Mouse (Mus musculus) kidney, adult 8-10 months (tissue): ENCODE results near the gene Bard1.

Source experiments
- DNase-seq, 2 experiments: peaks; one replicate each; pipeline ENCODE4 v3.0.0; 2022

The Bard1 gene

GRCm38 (mm10) chr1:71102344-71103173 is at the start of gene Bard1:
TSS of gene Bard1 (minus strand) at chr1:71103146.
- DNase-seq: peak; percentile 97

GRCm38 (mm10) chr1:71127171-71127570 is 24.2 kb upstream of the Bard1 start:
- no peak for DNase-seq

GRCm38 (mm10) chr1:71118511-71118910 is 15.6 kb upstream of the Bard1 start:
- DNase-seq: no peak

- DNase-seq: no peak
Observed at GRCm38 (mm10) chr1:71117253-71117652, 14.3 kb upstream of the Bard1 start.

- no peak for DNase-seq
Observed at GRCm38 (mm10) chr1:71115781-71116180, 12.8 kb upstream of the Bard1 start.

GRCm38 (mm10) chr1:71109858-71110257 is 6.9 kb upstream of the Bard1 start:
- DNase-seq: no peak

GRCm38 (mm10) chr1:71106127-71106526 is 3.2 kb upstream of the Bard1 start:
- DNase-seq: no peak

GRCm38 (mm10) chr1:71105724-71106123 is 2.8 kb upstream of the Bard1 start:
- DNase-seq: no peak

GRCm38 (mm10) chr1:71103174-71103864 is 373 bp upstream of the Bard1 start:
- peak in 1 of 2 experiments; percentile 11 for DNase-seq

GRCm38 (mm10) chr1:71101369-71101970 is 1.5 kb downstream of the Bard1 start:
- DNase-seq: no peak

- no peak for DNase-seq
Observed at GRCm38 (mm10) chr1:71100591-71101368, 2.2 kb downstream of the Bard1 start.

GRCm38 (mm10) chr1:71099945-71100515 is 2.9 kb downstream of the Bard1 start:
- no peak for DNase-seq

- no peak for DNase-seq
Observed at GRCm38 (mm10) chr1:71096031-71096430, 6.9 kb downstream of the Bard1 start.

- DNase-seq: no peak
Observed at GRCm38 (mm10) chr1:71095211-71095805, 7.6 kb downstream of the Bard1 start.

- no peak for DNase-seq
Observed at GRCm38 (mm10) chr1:71075651-71076050, 27.3 kb downstream of the Bard1 start.

GRCm38 (mm10) chr1:71070771-71071170 is 32.2 kb downstream of the Bard1 start:
- DNase-seq: no peak

- DNase-seq: no peak
Observed at GRCm38 (mm10) chr1:71068728-71069304, 34.1 kb downstream of the Bard1 start.

GRCm38 (mm10) chr1:71063885-71064492 is 39.0 kb downstream of the Bard1 start:
- DNase-seq: no peak

GRCm38 (mm10) chr1:71056143-71056542 is 46.8 kb downstream of the Bard1 start:
- DNase-seq: no peak

- DNase-seq: no peak
Observed at GRCm38 (mm10) chr1:71055454-71055853, 47.5 kb downstream of the Bard1 start.

GRCm38 (mm10) chr1:71052756-71053155 is 50.2 kb downstream of the Bard1 start:
- DNase-seq: no peak
